Mouse (Mus musculus): ENCODE data around the gene Trim2. TPM values are rescaled to one million over a fixed set of nuclear protein-coding genes. Genes with fewer than 3 reads are reported as not detected.

The Trim2 gene
- polyA plus RNA-seq, 1 experiment from 2014 or later: 36.4 TPM

GRCm38 (mm10) chr3:84271794-84272193, 34.9 kb downstream of the Trim2 start:
- DNase-seq (ENCODE audit: extremely low spot score, low spot score): no peak
- no peaks in the 10 kb centered on the region for H3K36me3 ChIP-seq (replicated peaks)
- no peak overlapping the region for H3K4me3 ChIP-seq
- H3K9me3 ChIP-seq: no peaks in the 10 kb centered on the region
- peaks cover 33% of the 10 kb centered on the region for H3K27me3 ChIP-seq (ENCODE audit: poor library complexity, severe bottlenecking)
- WGBS: 94% methylated on average over 10 of the region's 10 CpGs
- H3K27ac ChIP-seq: peak overlapping the region; percentile 81; the same call in 1 of the 2 replicates
- H3K4me1 ChIP-seq: peaks cover 41% of the 10 kb centered on the region

GRCm38 (mm10) chr3:84271058-84271457, 35.6 kb downstream of the Trim2 start:
- peak overlapping the region; percentile 81 for H3K27ac ChIP-seq
- no peaks in the 10 kb centered on the region for H3K36me3 ChIP-seq (replicated peaks)
- H3K9me3 ChIP-seq: no peaks in the 10 kb centered on the region
- H3K4me3 ChIP-seq: no peak overlapping the region
- WGBS: 60% methylated on average over 6 of the region's 6 CpGs
- peaks cover 40% of the 10 kb centered on the region for H3K27me3 ChIP-seq (ENCODE audit: poor library complexity, severe bottlenecking)
- H3K4me1 ChIP-seq: peaks cover 42% of the 10 kb centered on the region
- DNase-seq (ENCODE audit: extremely low spot score, low spot score): no peak

GRCm38 (mm10) chr3:84270624-84270995, 36.1 kb downstream of the Trim2 start:
- Histone ChIP-seq H3K27me3 (ENCODE audit: poor library complexity, severe bottlenecking) (peaks cover 44% of the 10 kb centered on the region), H3K4me1 (peaks cover 47% of the 10 kb centered on the region), H3K4me3 (peak overlapping the region; percentile 39), H3K36me3 (replicated peaks) (no peaks in the 10 kb centered on the region), H3K27ac (peak overlapping the region; percentile 81), H3K9me3 (no peaks in the 10 kb centered on the region)
- DNase-seq (ENCODE audit: extremely low spot score, low spot score): peak; percentile 28
- 12% methylated on average over 3 of the region's 3 CpGs for WGBS

DNA sequence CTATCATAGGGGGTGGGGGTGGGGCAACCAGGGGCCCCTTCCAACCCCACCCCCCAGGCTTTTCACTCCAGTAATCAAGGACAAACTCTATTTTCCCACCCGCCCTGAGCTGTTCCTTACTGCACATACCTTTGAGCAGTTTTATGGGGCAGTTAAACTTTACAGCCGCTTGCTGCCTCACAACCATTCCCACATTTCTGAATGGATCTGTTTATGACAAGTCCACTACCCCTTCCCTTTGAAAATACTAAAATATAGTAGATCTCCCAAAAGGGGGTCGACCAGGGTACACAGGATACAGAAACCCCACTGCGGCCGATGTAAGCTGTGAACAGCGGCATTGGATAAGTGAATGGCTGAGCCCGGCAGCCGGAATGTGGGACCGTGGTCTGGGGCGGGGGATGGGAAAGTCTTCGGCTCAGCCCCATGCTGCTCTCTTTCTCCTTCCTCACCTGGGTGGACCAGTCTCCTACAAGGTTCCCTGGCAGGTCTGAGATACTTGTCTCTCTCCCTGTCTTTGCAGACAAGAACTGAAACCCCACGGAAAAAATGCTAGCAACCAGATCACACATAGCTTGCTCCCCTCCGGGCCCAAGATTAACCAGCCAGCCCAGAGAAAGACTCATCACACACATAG, 36.6 kb downstream of the Trim2 start:
- Histone ChIP-seq H3K27ac (peak overlapping the region; percentile 81), H3K36me3 (replicated peaks) (no peaks in the 10 kb centered on the region), H3K27me3 (ENCODE audit: poor library complexity, severe bottlenecking) (peaks cover 49% of the 10 kb centered on the region), H3K4me3 (peak overlapping the region; percentile 39), H3K4me1 (peaks cover 49% of the 10 kb centered on the region), H3K9me3 (no peaks in the 10 kb centered on the region)
- WGBS: 18% methylated on average over 13 of the region's 13 CpGs
- DNase-seq (ENCODE audit: extremely low spot score, low spot score): peak; percentile 30

DNA sequence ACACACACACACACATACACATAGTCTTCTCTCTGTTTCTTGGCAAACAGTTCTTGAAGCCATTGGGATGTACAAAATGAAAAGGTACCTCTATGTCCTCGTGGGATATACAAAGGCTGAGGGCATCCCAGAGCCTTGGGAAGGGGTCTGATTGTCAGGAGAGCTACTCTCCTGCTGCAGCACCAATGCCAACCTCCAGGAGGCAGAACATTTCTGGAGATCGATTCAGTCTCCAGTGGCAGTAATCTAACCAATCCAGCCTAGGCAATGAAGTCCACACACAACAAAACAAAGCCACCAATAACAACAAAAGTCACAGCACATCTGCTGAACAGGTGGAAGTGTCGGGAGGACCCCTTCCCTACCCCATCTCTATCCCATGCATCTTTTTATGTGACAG, 38.2 kb downstream of the Trim2 start:
- no peak overlapping the region for H3K4me3 ChIP-seq
- DNase-seq (ENCODE audit: extremely low spot score, low spot score): no peak
- WGBS: 63% methylated on average over 3 of the region's 3 CpGs
- no peaks in the 10 kb centered on the region for H3K36me3 ChIP-seq (replicated peaks)
- no peak overlapping the region for H3K27ac ChIP-seq
- peaks cover 62% of the 10 kb centered on the region for H3K4me1 ChIP-seq
- peaks cover 57% of the 10 kb centered on the region for H3K27me3 ChIP-seq (ENCODE audit: poor library complexity, severe bottlenecking)
- H3K9me3 ChIP-seq: no peaks in the 10 kb centered on the region

GRCm38 (mm10) chr3:84266391-84266931, 40.2 kb downstream of the Trim2 start:
- Histone ChIP-seq H3K4me1 (peaks cover 56% of the 10 kb centered on the region), H3K27me3 (ENCODE audit: poor library complexity, severe bottlenecking) (peaks cover 67% of the 10 kb centered on the region), H3K4me3 (no peak overlapping the region), H3K27ac (no peak overlapping the region), H3K36me3 (replicated peaks) (no peaks in the 10 kb centered on the region), H3K9me3 (no peaks in the 10 kb centered on the region)
- no peak for DNase-seq (ENCODE audit: extremely low spot score, low spot score)
- 78% methylated on average over 3 of the region's 3 CpGs for WGBS

DNA sequence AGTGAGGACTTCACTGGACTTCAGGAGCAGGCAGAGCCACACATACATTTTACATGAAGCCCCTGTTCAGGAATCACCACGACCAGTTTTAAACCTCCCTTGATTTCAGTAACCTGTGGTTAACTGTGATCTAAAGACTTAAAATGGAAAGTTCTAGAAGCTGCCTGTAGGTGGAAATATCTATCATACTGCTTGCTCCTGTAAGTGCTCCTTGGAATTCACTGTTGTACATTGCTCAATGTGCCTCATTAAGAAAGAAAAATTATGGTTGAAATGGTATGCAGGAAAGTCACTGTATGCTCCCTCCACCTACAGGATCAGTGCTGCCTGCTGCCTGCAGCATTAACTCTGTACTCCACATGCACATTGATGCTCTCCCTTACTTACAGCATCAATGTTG, 41.6 kb downstream of the Trim2 start:
- Histone ChIP-seq H3K4me1 (peaks cover 56% of the 10 kb centered on the region), H3K27ac (no peak overlapping the region), H3K36me3 (replicated peaks) (no peaks in the 10 kb centered on the region), H3K4me3 (no peak overlapping the region), H3K9me3 (no peaks in the 10 kb centered on the region), H3K27me3 (ENCODE audit: poor library complexity, severe bottlenecking) (peaks cover 77% of the 10 kb centered on the region)
- no peak for DNase-seq (ENCODE audit: extremely low spot score, low spot score)
- WGBS: 77% methylated on average over 1 of the region's 1 CpGs

DNA sequence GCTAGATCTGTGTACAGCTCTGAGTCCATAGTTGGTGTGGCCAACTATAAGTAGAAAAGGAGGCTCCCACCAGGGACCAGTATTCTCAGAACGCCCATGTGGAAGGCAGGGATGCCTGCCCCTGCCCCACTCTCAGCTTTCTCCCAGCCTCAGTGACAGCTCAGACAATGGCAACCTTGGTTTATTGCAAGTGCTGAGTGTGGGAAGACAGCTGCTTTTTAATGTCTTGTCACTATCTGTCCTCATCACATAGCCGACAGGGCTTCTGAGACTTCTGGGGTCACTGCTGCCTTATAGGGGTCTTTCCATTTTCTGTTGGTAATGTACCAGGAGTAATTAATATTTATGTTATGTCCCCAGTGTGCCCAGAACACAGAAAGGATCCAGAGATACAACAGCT, 42.3 kb downstream of the Trim2 start:
- H3K4me3 ChIP-seq: no peak overlapping the region
- no peak for DNase-seq (ENCODE audit: extremely low spot score, low spot score)
- peaks cover 75% of the 10 kb centered on the region for H3K27me3 ChIP-seq (ENCODE audit: poor library complexity, severe bottlenecking)
- no peak overlapping the region for H3K27ac ChIP-seq
- no peaks in the 10 kb centered on the region for H3K36me3 ChIP-seq (replicated peaks)
- no peaks in the 10 kb centered on the region for H3K9me3 ChIP-seq
- peaks cover 56% of the 10 kb centered on the region for H3K4me1 ChIP-seq
- WGBS: 77% methylated on average over 2 of the region's 2 CpGs

- Histone ChIP-seq H3K4me3 (no peak overlapping the region), H3K27me3 (ENCODE audit: poor library complexity, severe bottlenecking) (peaks cover 71% of the 10 kb centered on the region), H3K27ac (no peak overlapping the region), H3K9me3 (no peaks in the 10 kb centered on the region), H3K36me3 (replicated peaks) (no peaks in the 10 kb centered on the region), H3K4me1 (peaks cover 64% of the 10 kb centered on the region)
- WGBS: 92% methylated on average over 3 of the region's 3 CpGs
- no peak for DNase-seq (ENCODE audit: extremely low spot score, low spot score)
Observed at GRCm38 (mm10) chr3:84262804-84263203, 43.9 kb downstream of the Trim2 start.

DNA sequence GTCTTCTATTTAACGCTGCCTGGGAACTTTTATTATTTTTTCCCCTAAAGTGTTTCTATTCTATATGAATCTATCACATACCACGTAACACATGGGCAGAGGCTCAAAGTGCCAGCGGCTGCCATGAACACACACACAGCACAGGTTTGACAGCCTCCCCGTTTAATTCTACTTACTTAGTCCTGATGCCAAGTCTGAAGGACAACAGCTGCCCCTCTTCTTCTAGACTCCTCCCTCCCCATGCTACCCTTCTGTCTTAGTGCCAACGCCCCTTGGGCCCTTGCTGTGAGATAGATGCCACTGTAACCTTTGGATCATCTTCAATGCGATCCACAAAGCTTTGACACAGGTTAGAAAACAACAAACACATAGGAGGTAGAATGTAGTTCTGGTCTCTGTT, 44.8 kb downstream of the Trim2 start:
- DNase-seq (ENCODE audit: extremely low spot score, low spot score): no peak
- Histone ChIP-seq H3K27me3 (ENCODE audit: poor library complexity, severe bottlenecking) (peaks cover 78% of the 10 kb centered on the region), H3K9me3 (no peaks in the 10 kb centered on the region), H3K4me3 (no peak overlapping the region), H3K4me1 (peaks cover 64% of the 10 kb centered on the region), H3K27ac (no peak overlapping the region), H3K36me3 (replicated peaks) (no peaks in the 10 kb centered on the region)
- WGBS: 90% methylated on average over 6 of the region's 6 CpGs

DNA sequence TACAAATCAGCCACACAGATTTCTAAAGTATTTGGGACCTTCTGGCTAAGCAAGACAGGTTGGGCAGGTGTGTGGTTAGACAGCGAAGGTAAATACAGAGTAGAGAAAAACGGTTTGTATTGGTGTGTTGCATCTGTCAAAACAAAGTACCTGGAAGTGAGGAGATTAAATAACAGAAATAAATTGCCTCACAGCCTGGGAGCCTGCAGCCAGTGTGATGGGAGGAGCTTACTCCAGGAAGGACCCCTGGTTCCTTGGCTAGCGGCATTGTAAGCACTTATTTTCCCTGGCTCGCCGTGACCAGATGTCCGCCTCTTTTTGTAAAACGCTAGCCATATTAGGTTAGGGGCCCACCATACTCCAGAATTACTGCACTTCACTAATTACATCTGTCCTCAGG, 45.8 kb downstream of the Trim2 start:
- no peaks in the 10 kb centered on the region for H3K9me3 ChIP-seq
- H3K4me3 ChIP-seq: no peak overlapping the region
- H3K27me3 ChIP-seq (ENCODE audit: poor library complexity, severe bottlenecking): peaks cover 76% of the 10 kb centered on the region
- DNase-seq (ENCODE audit: extremely low spot score, low spot score): no peak
- no peaks in the 10 kb centered on the region for H3K36me3 ChIP-seq (replicated peaks)
- no peak overlapping the region for H3K27ac ChIP-seq
- 18% methylated on average over 7 of the region's 7 CpGs for WGBS
- peaks cover 61% of the 10 kb centered on the region for H3K4me1 ChIP-seq

GRCm38 (mm10) chr3:84260024-84260535, 46.6 kb downstream of the Trim2 start:
- Histone ChIP-seq H3K4me3 (peak overlapping the region; percentile 77), H3K9me3 (no peaks in the 10 kb centered on the region), H3K27ac (peak overlapping the region; percentile 86), H3K27me3 (ENCODE audit: poor library complexity, severe bottlenecking) (peaks cover 73% of the 10 kb centered on the region), H3K4me1 (peaks cover 56% of the 10 kb centered on the region), H3K36me3 (replicated peaks) (no peaks in the 10 kb centered on the region)
- DNase-seq (ENCODE audit: extremely low spot score, low spot score): peak; percentile 33
- WGBS: 4% methylated on average over 8 of the region's 8 CpGs

- Histone ChIP-seq H3K27ac (peak overlapping the region; percentile 86), H3K27me3 (ENCODE audit: poor library complexity, severe bottlenecking) (peaks cover 76% of the 10 kb centered on the region), H3K9me3 (no peaks in the 10 kb centered on the region), H3K36me3 (replicated peaks) (no peaks in the 10 kb centered on the region), H3K4me1 (peaks cover 58% of the 10 kb centered on the region), H3K4me3 (peak overlapping the region; percentile 77)
- DNase-seq (ENCODE audit: extremely low spot score, low spot score): peak; percentile 68
- WGBS: 0% methylated on average over 74 of the region's 74 CpGs
Observed at GRCm38 (mm10) chr3:84259281-84260023, 47.2 kb downstream of the Trim2 start.
